Mouse (Mus musculus) stomach, embryonic 14.5 days (tissue): ENCODE measurements around the gene Pias3. TPM values are rescaled to one million over a fixed set of nuclear protein-coding genes. Genes with fewer than 3 reads are reported as not detected.
A peak's percentile ranks its signal among the peaks of the same experiment; 100 is the strongest.

Experiments used
- ATAC-seq: fragments of 200-750 bp; cut with Nextera tagmentation; 2 replicates; pipeline ENCODE4 v1.8.0; 2017; ENCODE audit warnings: low read depth, moderate TSS enrichment; ENCODE audit not compliant: insufficient number of reproducible peaks, insufficient read depth, low FRiP score
- H3K27ac ChIP-seq: fragments of 300-500 bp; sonication (generic); 2 replicates; pipeline ENCODE4 v1.5.1; 2014; ENCODE audit warnings: mild to moderate bottlenecking, low read length, moderate library complexity, mixed read lengths
- H3K27me3 ChIP-seq: fragments of 300-500 bp; sonication (generic); 2 replicates; pipeline ENCODE4 v1.6.1; 2014; ENCODE audit warnings: low read length, control low read depth, mixed read lengths; ENCODE audit not compliant: control insufficient read depth, insufficient read depth
- H3K36me3 ChIP-seq: fragments of 300-500 bp; sonication (generic); 2 replicates; pipeline ENCODE4 v1.6.1; 2014; ENCODE audit warnings: mild to moderate bottlenecking, control low read depth, low read length, moderate library complexity, mixed read lengths; ENCODE audit not compliant: control insufficient read depth, insufficient read depth
- H3K4me1 ChIP-seq: fragments of 300-500 bp; sonication (generic); 2 replicates; pipeline ENCODE4 v1.6.1; 2014; ENCODE audit warnings: low read length, control low read depth, mixed read lengths; ENCODE audit not compliant: control insufficient read depth, insufficient read depth
- H3K4me2 ChIP-seq: fragments of 300-500 bp; sonication (generic); replicated peaks from 2 replicates; pipeline ENCODE4 v1.6.1; 2014; ENCODE audit warnings: low read depth, low read length, control low read depth
- H3K4me3 ChIP-seq: fragments of 300-500 bp; sonication (generic); 2 replicates; pipeline ENCODE4 v1.5.1; 2014; ENCODE audit warnings: low read depth, low read length, control low read depth
- H3K9ac ChIP-seq: fragments of 300-500 bp; sonication (generic); replicated peaks from 2 replicates; pipeline ENCODE4 v1.6.1; 2014; ENCODE audit warnings: low read depth, mild to moderate bottlenecking, control low read depth, low read length, moderate library complexity, mixed read lengths
- H3K9me3 ChIP-seq: fragments of 300-500 bp; sonication (generic); 2 replicates; pipeline ENCODE4 v1.6.1; 2016; ENCODE audit warnings: low read depth, low read length, control low read depth; ENCODE audit not compliant: control insufficient read depth
- WGBS: fragments of 180-500 bp; shearing (Covaris S2); extraction: QIAGEN DNeasy Blood & Tissue Kit; methylation state at CpG from one replicate; pipeline ENCODE4 v1.1.7; 2014; 5-methylcytosine and 5-hydroxymethylcytosine counted together
- polyA plus RNA-seq: library from polyadenylated mRNA; unstranded; fragments of >200 nt; fragmentation: Nextera tagmentation; extraction: Ambion mirVana; gene quantifications from 2 replicates; pipeline ENCODE4 v1.2.1, GENCODE M21; 2014

The Pias3 gene
- polyA plus RNA-seq, 1 experiment from 2014 or later = 59.4 TPM

DNA sequence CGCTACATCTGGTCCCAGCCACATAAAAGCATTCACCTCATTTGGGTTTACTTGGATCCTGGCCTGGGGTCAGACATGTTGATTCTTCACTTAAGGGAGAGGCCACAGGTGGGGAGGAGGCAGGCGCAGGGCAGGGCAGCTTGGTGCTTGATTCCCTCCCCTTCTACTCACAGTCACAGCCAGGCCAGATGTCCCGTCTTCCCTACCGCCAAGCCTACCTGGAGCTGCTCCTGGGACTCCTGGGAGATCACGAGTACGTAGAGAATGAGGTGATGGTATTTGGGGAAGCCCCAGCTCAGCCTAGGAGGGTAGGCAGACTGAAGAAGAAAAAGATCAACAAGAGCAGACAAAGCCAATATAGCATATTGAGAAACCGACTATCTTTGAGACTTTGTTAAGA lies 10.8 kb downstream of the Pias3 start:
- peaks cover 34% of the 10 kb centered on the region for H3K36me3 ChIP-seq
- H3K4me2 ChIP-seq = no peak overlapping the region

DNA sequence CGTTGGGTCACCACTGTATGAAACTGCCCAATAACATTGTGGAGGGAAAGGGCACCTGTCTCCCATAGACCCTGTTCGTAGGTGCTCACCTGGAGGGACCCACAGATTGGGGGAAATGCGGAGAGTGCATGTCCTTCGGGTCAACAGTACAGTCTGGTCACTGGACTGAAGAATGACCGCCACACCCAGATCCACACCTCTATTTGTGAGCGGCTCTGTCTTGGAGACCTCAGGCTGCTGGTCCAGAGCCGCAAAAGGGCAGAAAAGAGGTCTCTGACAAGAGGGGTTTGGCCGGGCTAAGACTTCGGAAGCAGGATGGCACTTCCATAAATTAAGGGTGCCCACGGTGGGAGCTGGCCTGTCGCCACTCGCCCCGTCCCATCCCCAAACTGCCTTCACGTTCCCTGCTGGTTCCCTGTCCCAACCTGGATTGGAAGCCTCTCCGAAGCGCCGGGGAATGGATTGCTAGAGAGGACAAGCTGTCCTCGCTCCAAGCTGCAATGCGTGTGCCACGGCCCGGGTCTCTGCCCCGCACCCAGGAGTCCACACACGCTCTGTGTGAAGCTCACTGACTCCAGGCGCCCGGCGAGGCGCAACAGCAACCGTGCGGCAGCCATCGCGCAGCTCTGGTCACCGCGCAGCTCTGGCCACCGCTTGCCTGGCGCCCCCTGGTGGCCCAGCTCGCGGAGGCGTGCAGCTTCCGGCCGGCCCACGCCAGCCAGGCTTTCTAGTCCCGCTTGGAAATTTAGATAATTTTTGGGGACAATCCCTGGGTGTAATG lies 11.9 kb downstream of the Pias3 start, which contains the start of gene Nudt17:
Nudt17 (minus strand) TSS at position 660 of the 781 bp plus-strand sequence.
- 4% methylated on average over 42 of the region's 42 CpGs for WGBS
- Histone ChIP-seq H3K9me3 (no peaks in the 10 kb centered on the region), H3K27ac (no peak within 1 kb of the TSS), H3K9ac (peak within 1 kb of the TSS; percentile 60), H3K36me3 (peaks cover 38% of the 10 kb centered on the region), H3K4me2 (peak within 1 kb of the TSS; percentile 95), H3K4me1 (no peaks in the 10 kb centered on the region), H3K4me3 (peak within 1 kb of the TSS; percentile 47), H3K27me3 (0 out of 2 replicates have a peak, but pooled peaks cover 5% of the 10 kb centered on the region)
- peak; percentile 82; the same call in 1 of the 2 replicates for ATAC-seq

More for the DNA sequence above, 10.8 kb downstream of the Pias3 start:
- no peak for ATAC-seq
- H3K9me3 ChIP-seq = no peaks in the 10 kb centered on the region
- no peaks in the 10 kb centered on the region for H3K4me1 ChIP-seq
- H3K27me3 ChIP-seq = 0 out of 2 replicates have a peak, but pooled peaks cover 5% of the 10 kb centered on the region
- H3K4me3 ChIP-seq = no peak overlapping the region
- no peak overlapping the region for H3K9ac ChIP-seq
- 58% methylated on average over 7 of the region's 7 CpGs for WGBS
- no peak overlapping the region for H3K27ac ChIP-seq

GRCm38 (mm10) chr3:96708684-96709064 lies 12.5 kb downstream of the Pias3 start:
- Histone ChIP-seq H3K9ac (no peak overlapping the region), H3K4me2 (peak overlapping the region; percentile 95; the same call in 1 of the 2 replicates)
- no peak for ATAC-seq

GRCm38 (mm10) chr3:96714286-96714685 lies 18.1 kb downstream of the Pias3 start:
- Histone ChIP-seq H3K4me2 (no peak overlapping the region), H3K27me3 (no peaks in the 10 kb centered on the region), H3K4me3 (no peak overlapping the region), H3K36me3 (peaks cover 61% of the 10 kb centered on the region), H3K27ac (no peak overlapping the region), H3K9me3 (no peaks in the 10 kb centered on the region), H3K4me1 (no peaks in the 10 kb centered on the region), H3K9ac (no peak overlapping the region)
- WGBS = 81% methylated on average over 5 of the region's 5 CpGs
- no peak for ATAC-seq

More at GRCm38 (mm10) chr3:96708684-96709064, 12.5 kb downstream of the Pias3 start:
- H3K27me3 ChIP-seq = 0 out of 2 replicates have a peak, but pooled peaks cover 5% of the 10 kb centered on the region
- H3K4me3 ChIP-seq = no peak overlapping the region; the same call in 1 of the 2 replicates
- 46% methylated on average over 2 of the region's 2 CpGs for WGBS
- no peaks in the 10 kb centered on the region for H3K4me1 ChIP-seq
- no peak overlapping the region for H3K27ac ChIP-seq
- H3K36me3 ChIP-seq = peaks cover 38% of the 10 kb centered on the region
- H3K9me3 ChIP-seq = no peaks in the 10 kb centered on the region

DNA sequence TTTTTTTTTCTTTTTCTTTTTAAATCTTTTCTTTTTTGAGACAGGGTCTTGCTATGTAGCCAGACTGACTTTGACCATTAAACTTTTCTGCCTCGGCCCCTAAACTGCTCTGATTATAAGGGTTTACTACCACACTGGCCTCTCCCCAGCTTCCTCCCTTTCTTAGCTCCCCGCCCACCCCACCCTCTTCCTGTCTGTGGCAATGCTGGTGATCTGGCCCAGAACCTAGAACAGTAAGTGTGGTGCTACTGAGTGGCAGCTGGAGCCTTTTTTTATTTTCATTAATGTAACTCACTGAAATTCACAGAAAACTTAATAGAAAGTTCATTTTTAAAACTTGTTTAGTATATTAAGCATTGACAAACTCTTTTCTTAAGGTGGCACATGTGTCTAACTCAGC lies 19.7 kb downstream of the Pias3 start:
- Histone ChIP-seq H3K9me3 (no peaks in the 10 kb centered on the region), H3K27ac (no peak overlapping the region), H3K4me1 (no peaks in the 10 kb centered on the region), H3K36me3 (peaks cover 63% of the 10 kb centered on the region), H3K27me3 (no peaks in the 10 kb centered on the region), H3K4me2 (no peak overlapping the region), H3K4me3 (no peak overlapping the region), H3K9ac (no peak overlapping the region)
- ATAC-seq = no peak
- WGBS = 86% methylated on average over 2 of the region's 2 CpGs

- Histone ChIP-seq H3K36me3 (peaks cover 53% of the 10 kb centered on the region), H3K9ac (no peak overlapping the region), H3K9me3 (no peaks in the 10 kb centered on the region), H3K4me3 (no peak overlapping the region), H3K27ac (no peak overlapping the region), H3K4me2 (no peak overlapping the region), H3K27me3 (no peaks in the 10 kb centered on the region), H3K4me1 (no peaks in the 10 kb centered on the region)
- 42% methylated on average over 14 of the region's 14 CpGs for WGBS
- ATAC-seq = no peak
These were observed 23.0 kb downstream of the Pias3 start for GRCm38 (mm10) chr3:96719173-96719572.

- Histone ChIP-seq H3K27ac (peak within 1 kb of the TSS; percentile 70; the same call in 1 of the 2 replicates), H3K4me2 (peak within 1 kb of the TSS; percentile 58), H3K36me3 (peaks cover 10% of the 10 kb centered on the region), H3K4me3 (peak within 1 kb of the TSS; percentile 69), H3K9me3 (no peaks in the 10 kb centered on the region), H3K4me1 (peaks cover 16% of the 10 kb centered on the region; the same call in 1 of the 2 replicates), H3K27me3 (no peaks in the 10 kb centered on the region), H3K9ac (peak within 1 kb of the TSS; percentile 76)
- WGBS = under 1% methylated on average over 48 of the region's 52 CpGs
- peak; percentile 99 for ATAC-seq
These were observed 31.2 kb downstream of the Pias3 start, which contains the start of the genes Polr3c and Rnf115 for GRCm38 (mm10) chr3:96727343-96727827. TSS of gene Polr3c (minus strand) at chr3:96727628. TSS of gene Rnf115 (plus strand) at chr3:96727664.

GRCm38 (mm10) chr3:96727828-96728633 lies 31.8 kb downstream of the Pias3 start:
- WGBS = under 1% methylated on average over 42 of the region's 42 CpGs
- Histone ChIP-seq H3K27me3 (no peaks in the 10 kb centered on the region), H3K4me3 (peak overlapping the region; percentile 69), H3K9ac (peak overlapping the region; percentile 76), H3K4me2 (peak overlapping the region; percentile 58), H3K27ac (peak overlapping the region; percentile 70; the same call in 1 of the 2 replicates), H3K36me3 (peaks cover 6% of the 10 kb centered on the region), H3K9me3 (no peaks in the 10 kb centered on the region), H3K4me1 (peaks cover 16% of the 10 kb centered on the region; the same call in 1 of the 2 replicates)
- ATAC-seq = no peak; the same call in none of the 2 replicates
